Mouse (Mus musculus) midbrain, embryonic 10.5 days (tissue): ENCODE data around the gene Inpp5e. TPM values are rescaled to one million over a fixed set of nuclear protein-coding genes. Genes with fewer than 3 reads are reported as not detected.
A peak's percentile ranks its signal among the peaks of the same experiment; 100 is the strongest.

ENCODE experiments used
- DNase-seq: peaks from one replicate; pipeline ENCODE4 v3.0.0-alpha.2; 2017; ENCODE audit warnings: low spot score
- H3K27ac ChIP-seq: fragments of 300-500 bp; sonication (generic); replicated peaks from 2 replicates; pipeline ENCODE4 v1.5.1; 2016; ENCODE audit warnings: mild to moderate bottlenecking
- H3K27me3 ChIP-seq: fragments of 300-500 bp; sonication (generic); 2 replicates; pipeline ENCODE4 v1.6.1; 2016; ENCODE audit warnings: low read depth, mild to moderate bottlenecking; ENCODE audit not compliant: poor library complexity, severe bottlenecking
- H3K36me3 ChIP-seq: fragments of 300-500 bp; sonication (generic); 2 replicates; pipeline ENCODE4 v1.6.1; 2016; ENCODE audit warnings: mild to moderate bottlenecking, moderate library complexity
- H3K4me1 ChIP-seq: fragments of 300-500 bp; sonication (generic); 2 replicates; pipeline ENCODE4 v1.6.1; 2016
- H3K4me3 ChIP-seq: fragments of 300-500 bp; sonication (generic); 2 replicates; pipeline ENCODE4 v1.5.1; 2016; ENCODE audit warnings: mild to moderate bottlenecking, moderate library complexity
- H3K9me3 ChIP-seq: fragments of 300-500 bp; sonication (generic); replicated peaks from 2 replicates; pipeline ENCODE4 v1.6.1; 2016; ENCODE audit warnings: mild to moderate bottlenecking
- WGBS: fragments of 180-500 bp; shearing (Covaris S2); methylation state at CpG from one replicate; pipeline ENCODE4 v1.1.7; 2016; 5-methylcytosine and 5-hydroxymethylcytosine counted together
- polyA plus RNA-seq: library from polyadenylated mRNA; unstranded; fragments of >200 nt; fragmentation: Nextera tagmentation; extraction: Ambion mirVana; gene quantifications from 2 replicates; pipeline ENCODE4 v1.2.1, GENCODE M21; 2016

The Inpp5e gene
- polyA plus RNA-seq, 1 experiment from 2014 or later: 23.4 TPM

GRCm38 (mm10) chr2:26354401-26354800 lies 54.6 kb downstream of the Inpp5e start:
- no peaks in the 10 kb centered on the region for H3K9me3 ChIP-seq
- H3K27me3 ChIP-seq: no peaks in the 10 kb centered on the region
- H3K36me3 ChIP-seq: peaks cover 16% of the 10 kb centered on the region
- H3K4me1 ChIP-seq: peaks cover 39% of the 10 kb centered on the region
- no peak overlapping the region for H3K27ac ChIP-seq
- WGBS: 90% methylated on average over 4 of the region's 4 CpGs
- DNase-seq: no peak
- H3K4me3 ChIP-seq: no peak overlapping the region

GRCm38 (mm10) chr2:26353066-26353980 lies 55.7 kb downstream of the Inpp5e start:
- no peak for DNase-seq
- Histone ChIP-seq H3K27ac (peak overlapping the region; percentile 96), H3K27me3 (no peaks in the 10 kb centered on the region), H3K4me1 (peaks cover 43% of the 10 kb centered on the region), H3K36me3 (peaks cover 27% of the 10 kb centered on the region), H3K9me3 (no peaks in the 10 kb centered on the region), H3K4me3 (peak overlapping the region; percentile 93)
- 86% methylated on average over 11 of the region's 11 CpGs for WGBS

- H3K4me1 ChIP-seq: peaks cover 41% of the 10 kb centered on the region
- no peaks in the 10 kb centered on the region for H3K9me3 ChIP-seq
- peak overlapping the region; percentile 93 for H3K4me3 ChIP-seq
- 4% methylated on average over 36 of the region's 36 CpGs for WGBS
- no peak for DNase-seq
- H3K36me3 ChIP-seq: peaks cover 36% of the 10 kb centered on the region
- H3K27me3 ChIP-seq: no peaks in the 10 kb centered on the region
- peak overlapping the region; percentile 96 for H3K27ac ChIP-seq
These were observed 56.6 kb downstream of the Inpp5e start for GRCm38 (mm10) chr2:26352291-26352910.

GRCm38 (mm10) chr2:26351358-26352290 lies 57.4 kb downstream of the Inpp5e start, which contains the start of gene Dnlz:
Dnlz (minus strand) TSS chr2:26352110.
- Histone ChIP-seq H3K4me1 (peaks cover 38% of the 10 kb centered on the region), H3K27me3 (no peaks in the 10 kb centered on the region), H3K9me3 (no peaks in the 10 kb centered on the region), H3K27ac (peak within 1 kb of the TSS; percentile 96), H3K36me3 (peaks cover 44% of the 10 kb centered on the region), H3K4me3 (peak within 1 kb of the TSS; percentile 93)
- WGBS: 3% methylated on average over 62 of the region's 62 CpGs
- peak; percentile 91 for DNase-seq

- DNase-seq: no peak
These were observed 60.8 kb downstream of the Inpp5e start for GRCm38 (mm10) chr2:26348241-26348640.

More at GRCm38 (mm10) chr2:26348241-26348640, 60.8 kb downstream of the Inpp5e start:
- H3K4me1 ChIP-seq: peaks cover 35% of the 10 kb centered on the region
- no peaks in the 10 kb centered on the region for H3K9me3 ChIP-seq
- H3K27ac ChIP-seq: no peak overlapping the region
- no peak overlapping the region for H3K4me3 ChIP-seq
- H3K36me3 ChIP-seq: peaks cover 74% of the 10 kb centered on the region
- no peaks in the 10 kb centered on the region for H3K27me3 ChIP-seq
- WGBS: 81% methylated on average over 6 of the region's 6 CpGs

Other genes starting within 250 kb of the Inpp5e start
- gene Lhx3, start 200.9 kb downstream of the Inpp5e start, polyA plus RNA-seq: 0.35 and 0.49 TPM in 2 replicates
- 21.0 and 21.3 TPM in 2 replicates for gene Qsox2, start 171.7 kb downstream of the Inpp5e start, polyA plus RNA-seq
- gene Ccdc187, start 114.6 kb downstream of the Inpp5e start, polyA plus RNA-seq: 0.02 and 0.07 TPM in 2 replicates
- 87.6 and 103 TPM in 2 replicates for gene Gpsm1, start 93.7 kb downstream of the Inpp5e start, polyA plus RNA-seq
- gene Dnlz, start 57.1 kb downstream of the Inpp5e start, polyA plus RNA-seq: 35.1 and 39.2 TPM in 2 replicates
- 0.77 and 1.9 TPM in 2 replicates for gene Card9, start 48.3 kb downstream of the Inpp5e start, polyA plus RNA-seq
- gene Snapc4, start 28.6 kb downstream of the Inpp5e start, polyA plus RNA-seq: 32.5 and 34.4 TPM in 2 replicates
- 128 and 132 TPM in 2 replicates for gene Entr1, start 19.9 kb downstream of the Inpp5e start, polyA plus RNA-seq
- gene Pmpca, start 19.9 kb downstream of the Inpp5e start, polyA plus RNA-seq: 156 TPM in 2 replicates
- 21.4 and 28.7 TPM in 2 replicates for gene Sec16a, start 36.0 kb upstream of the Inpp5e start, polyA plus RNA-seq
- gene Notch1, start 107.5 kb upstream of the Inpp5e start, polyA plus RNA-seq: 30.1 and 38.3 TPM in 2 replicates
- 68.5 and 85.7 TPM in 2 replicates for gene Egfl7, start 170.8 kb upstream of the Inpp5e start, polyA plus RNA-seq
- not detected in 2 replicates for gene Gm20532, start 177.4 kb upstream of the Inpp5e start, polyA plus RNA-seq
- gene Agpat2, start 195.2 kb upstream of the Inpp5e start, polyA plus RNA-seq: 9.0 and 10.6 TPM in 2 replicates
- 36.4 and 51.4 TPM in 2 replicates for gene Fam69b, start 219.3 kb upstream of the Inpp5e start, polyA plus RNA-seq